Mouse (Mus musculus) lung, embryonic 14.5 days (tissue): ENCODE results near the gene Lrrc8d. TPM values are rescaled to one million over a fixed set of nuclear protein-coding genes. Genes with fewer than 3 reads are reported as not detected.
A peak's percentile ranks its signal among the peaks of the same experiment; 100 is the strongest.
"Not testable (repeated sequence)": the region's sequence is repeated elsewhere in the genome, so short reads cannot be mapped to it uniquely, and the experiment has no call there.

Source experiments
- ATAC-seq: fragments of 200-750 bp; cut with Nextera tagmentation; 2 replicates; pipeline ENCODE4 v1.8.0; 2017; ENCODE audit warnings: mild to moderate bottlenecking, moderate TSS enrichment, moderate library complexity; ENCODE audit not compliant: insufficient read depth
- DNase-seq: peaks from one replicate; pipeline ENCODE4 v3.0.0-alpha.2; 2015
- H3K27ac ChIP-seq: fragments of 300-500 bp; sonication (generic); 2 replicates; pipeline ENCODE4 v1.5.1; 2014; ENCODE audit warnings: low read depth, mild to moderate bottlenecking, moderate library complexity
- H3K27me3 ChIP-seq: fragments of 300-500 bp; sonication (generic); 2 replicates; pipeline ENCODE4 v1.6.1; 2014; ENCODE audit warnings: low read length, control low read depth; ENCODE audit not compliant: insufficient read depth
- H3K36me3 ChIP-seq: fragments of 300-500 bp; sonication (generic); 2 replicates; pipeline ENCODE4 v1.6.1; 2014; ENCODE audit warnings: control low read depth; ENCODE audit not compliant: insufficient read depth
- H3K4me1 ChIP-seq: fragments of 300-500 bp; sonication (generic); 2 replicates; pipeline ENCODE4 v1.6.1; 2014; ENCODE audit warnings: antibody characterized with exemption, control low read depth; ENCODE audit not compliant: insufficient read depth
- H3K4me2 ChIP-seq: fragments of 300-500 bp; sonication (generic); 2 replicates; pipeline ENCODE4 v1.6.1; 2014; ENCODE audit warnings: mild to moderate bottlenecking
- H3K4me3 ChIP-seq: fragments of 300-500 bp; sonication (generic); 2 replicates; pipeline ENCODE4 v1.5.1; 2014; ENCODE audit warnings: low read depth, low read length
- H3K9ac ChIP-seq: fragments of 300-500 bp; sonication (generic); 2 replicates; pipeline ENCODE4 v1.6.1; 2014
- H3K9me3 ChIP-seq: fragments of 300-500 bp; sonication (generic); 2 replicates; pipeline ENCODE4 v1.6.1; 2016; ENCODE audit warnings: low read depth, low read length, control low read depth
- CTCF ChIP-seq: IDR thresholded peaks from 2 replicates; pipeline ENCODE4 v1.5.1; 2016; ENCODE audit warnings: antibody characterized with exemption, low read depth
- WGBS: fragments of 180-500 bp; shearing (Covaris S2); extraction: QIAGEN DNeasy Blood & Tissue Kit; methylation state at CpG from one replicate; pipeline ENCODE4 v1.1.7; 2014; 5-methylcytosine and 5-hydroxymethylcytosine counted together
- polyA plus RNA-seq: library from polyadenylated mRNA; unstranded; fragments of >200 nt; fragmentation: Nextera tagmentation; extraction: Ambion mirVana; gene quantifications from 2 replicates; pipeline ENCODE4 v1.2.1, GENCODE M21; 2014

Gene Lrrc8d
- polyA plus RNA-seq, 1 experiment from 2014 or later = 25.0 TPM

- no peak overlapping the region for H3K4me2 ChIP-seq
- TF ChIP-seq CTCF = no peak
- H3K4me3 ChIP-seq = no peak overlapping the region
- H3K4me1 ChIP-seq = no peaks in the 10 kb centered on the region
- no peaks in the 10 kb centered on the region for H3K27me3 ChIP-seq
- no peaks in the 10 kb centered on the region for H3K9me3 ChIP-seq
- no peak overlapping the region for H3K27ac ChIP-seq
- H3K36me3 ChIP-seq = no peaks in the 10 kb centered on the region
- no peak overlapping the region for H3K9ac ChIP-seq
- no peak for ATAC-seq
- 58% methylated on average over 4 of the region's 4 CpGs for WGBS
- DNase-seq = no peak
These were observed 20.5 kb upstream of the Lrrc8d start for GRCm38 (mm10) chr5:105679261-105679660.

- WGBS = 54% methylated on average over 9 of the region's 9 CpGs
- no peaks in the 10 kb centered on the region for H3K36me3 ChIP-seq
These were observed 19.6 kb upstream of the Lrrc8d start for GRCm38 (mm10) chr5:105679921-105680843.

GRCm38 (mm10) chr5:105682143-105682611, 17.6 kb upstream of the Lrrc8d start:
- no peaks in the 10 kb centered on the region for H3K9me3 ChIP-seq
- H3K4me3 ChIP-seq = no peak overlapping the region
- TF ChIP-seq CTCF = no peak
- H3K4me1 ChIP-seq = no peaks in the 10 kb centered on the region
- no peaks in the 10 kb centered on the region for H3K36me3 ChIP-seq
- no peak overlapping the region for H3K4me2 ChIP-seq
- H3K27me3 ChIP-seq = no peaks in the 10 kb centered on the region
- H3K27ac ChIP-seq = no peak overlapping the region
- 57% methylated on average over 9 of the region's 9 CpGs for WGBS
- no peak overlapping the region for H3K9ac ChIP-seq
- ATAC-seq (no peak), DNase-seq (peak; percentile 74)

More at GRCm38 (mm10) chr5:105679921-105680843, 19.6 kb upstream of the Lrrc8d start:
- ATAC-seq (no peak), DNase-seq (peak; percentile 42)
- no peak overlapping the region for H3K4me3 ChIP-seq
- no peak overlapping the region for H3K4me2 ChIP-seq
- H3K27ac ChIP-seq = no peak overlapping the region
- no peaks in the 10 kb centered on the region for H3K9me3 ChIP-seq
- H3K27me3 ChIP-seq = no peaks in the 10 kb centered on the region
- no peaks in the 10 kb centered on the region for H3K4me1 ChIP-seq
- no peak for TF ChIP-seq CTCF
- H3K9ac ChIP-seq = no peak overlapping the region

- no peaks in the 10 kb centered on the region for H3K36me3 ChIP-seq
- no peaks in the 10 kb centered on the region for H3K4me1 ChIP-seq
- ATAC-seq (no peak), DNase-seq (no peak)
- TF ChIP-seq CTCF = no peak
- no peak overlapping the region for H3K9ac ChIP-seq
- 41% methylated on average over 4 of the region's 4 CpGs for WGBS
- no peaks in the 10 kb centered on the region for H3K27me3 ChIP-seq
- no peak overlapping the region for H3K4me3 ChIP-seq
- no peaks in the 10 kb centered on the region for H3K9me3 ChIP-seq
- H3K4me2 ChIP-seq = no peak overlapping the region
- no peak overlapping the region for H3K27ac ChIP-seq
These were observed 15.8 kb upstream of the Lrrc8d start for GRCm38 (mm10) chr5:105683912-105684350.

GRCm38 (mm10) chr5:105684861-105685600, 14.7 kb upstream of the Lrrc8d start:
- WGBS = 26% methylated on average over 14 of the region's 14 CpGs
- Histone ChIP-seq H3K4me1 (no peaks in the 10 kb centered on the region), H3K4me2 (no peak overlapping the region), H3K27ac (no peak overlapping the region), H3K9ac (no peak overlapping the region), H3K9me3 (no peaks in the 10 kb centered on the region), H3K27me3 (no peaks in the 10 kb centered on the region), H3K36me3 (no peaks in the 10 kb centered on the region), H3K4me3 (no peak overlapping the region)
- DNase-seq = peak; percentile 96
- TF ChIP-seq CTCF = peak; percentile 85
- ATAC-seq = peak; percentile 43

- H3K27ac ChIP-seq, H3K9me3 ChIP-seq, H3K9ac ChIP-seq, DNase-seq, H3K4me2 ChIP-seq, ATAC-seq, H3K4me1 ChIP-seq, H3K27me3 ChIP-seq, H3K4me3 ChIP-seq, H3K36me3 ChIP-seq: not testable (repeated sequence)
- 73% methylated on average over 6 of the region's 7 CpGs for WGBS
These were observed 13.9 kb upstream of the Lrrc8d start for GRCm38 (mm10) chr5:105685780-105686305.
